Mouse (Mus musculus): ENCODE results near the gene Neurl2. TPM values are rescaled to one million over a fixed set of nuclear protein-coding genes. Genes with fewer than 3 reads are reported as not detected.
A peak's percentile ranks its signal among the peaks of the same experiment; 100 is the strongest.

Gene Neurl2
- polyA plus RNA-seq, 1 experiment: 5.4 TPM

DNA sequence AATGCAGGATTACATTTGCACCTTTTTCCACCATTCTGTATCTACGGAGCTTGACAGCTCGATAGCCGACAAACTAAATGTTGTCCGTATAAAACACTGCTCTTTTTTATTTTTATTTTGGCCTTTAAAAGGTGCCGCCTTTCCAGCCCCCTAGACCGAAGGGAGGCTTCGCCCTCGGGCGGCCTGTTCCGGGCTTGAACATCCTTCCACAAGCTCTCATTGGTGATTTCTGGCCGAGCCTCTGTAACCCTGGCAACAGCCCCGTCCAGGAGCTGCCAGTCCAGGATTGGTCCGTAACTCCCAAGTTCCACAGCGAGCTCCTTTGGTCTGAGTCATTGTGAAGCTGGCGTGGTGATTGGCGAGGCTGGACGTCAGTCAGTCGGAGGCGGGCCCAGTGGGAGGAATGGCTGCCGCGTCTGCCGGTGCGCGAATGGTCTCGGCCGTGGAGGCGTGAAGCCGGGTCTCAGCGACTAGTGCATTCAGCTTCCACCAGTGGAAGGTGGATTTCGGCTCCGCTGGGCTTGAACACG, 10.6 kb downstream of the Neurl2 start, which contains the start of gene Zswim1:
Gene Zswim1 (plus strand): TSS at position 51 of the 530 bp plus-strand sequence.
- Histone ChIP-seq H3K27me3 (replicated peaks) (no peaks in the 10 kb centered on the region), H3K4me1 (peaks cover 51% of the 10 kb centered on the region), H3K4me3 (replicated peaks) (peak within 1 kb of the TSS; percentile 99), H3K36me3 (replicated peaks; ENCODE audit: low read length) (peaks cover 76% of the 10 kb centered on the region), H3K9me3 (no peaks in the 10 kb centered on the region)
- no peak for TF ChIP-seq FLI1 (IDR thresholded peaks at IDR 0.05; ENCODE audit: low read length)
- no peak for TF ChIP-seq GATA1 (IDR thresholded peaks at IDR 0.05; ENCODE audit: borderline replicate concordance, low read length)

DNA sequence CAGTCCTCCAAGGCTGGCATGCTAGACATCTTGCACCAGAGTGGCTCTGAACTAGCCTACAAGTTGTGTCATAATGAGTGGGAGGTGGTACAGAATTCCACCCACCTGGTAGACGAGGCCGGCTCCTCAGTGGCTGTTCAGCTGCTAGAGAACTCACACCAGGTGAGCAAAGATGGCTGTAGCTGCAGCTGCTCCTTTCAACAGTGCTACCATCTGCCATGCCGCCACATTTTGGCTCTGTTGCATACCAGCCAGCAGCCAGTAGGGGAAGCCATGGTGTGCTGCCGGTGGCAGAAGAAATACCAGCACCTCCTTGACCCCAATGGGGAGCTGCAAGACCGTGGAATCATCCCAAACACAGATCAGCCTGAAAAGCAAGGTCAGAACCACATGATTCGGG, 12.2 kb downstream of the Neurl2 start:
- Histone ChIP-seq H3K9me3 (no peaks in the 10 kb centered on the region), H3K27me3 (replicated peaks) (no peaks in the 10 kb centered on the region), H3K4me1 (peaks cover 51% of the 10 kb centered on the region), H3K36me3 (replicated peaks; ENCODE audit: low read length) (peaks cover 68% of the 10 kb centered on the region), H3K4me3 (replicated peaks) (no peak overlapping the region)
- TF ChIP-seq GATA1 (IDR thresholded peaks at IDR 0.05; ENCODE audit: borderline replicate concordance, low read length): no peak
- TF ChIP-seq FLI1 (IDR thresholded peaks at IDR 0.05; ENCODE audit: low read length): no peak

DNA sequence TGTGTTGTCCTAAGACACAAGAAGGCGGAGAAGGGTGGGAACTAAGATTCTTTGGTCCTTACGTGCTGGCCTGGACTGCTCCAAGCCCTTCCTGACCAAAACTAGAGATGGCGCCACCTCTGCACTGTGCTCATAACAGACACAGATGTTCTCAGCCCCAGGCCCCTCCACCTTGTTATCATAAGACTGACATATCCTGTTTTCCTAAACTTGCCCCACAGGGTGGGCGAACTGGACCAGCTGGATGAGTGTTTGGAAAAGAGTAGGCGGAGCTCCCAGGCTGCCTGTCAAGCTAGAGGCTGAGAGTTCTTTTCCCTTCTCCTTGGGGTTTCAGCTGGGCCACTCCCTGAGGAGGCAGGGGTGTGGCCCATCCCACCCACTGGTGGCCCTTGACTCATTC, 15.6 kb downstream of the Neurl2 start:
- peaks cover 38% of the 10 kb centered on the region for H3K4me1 ChIP-seq
- no peak overlapping the region for H3K4me3 ChIP-seq (replicated peaks)
- peaks cover 74% of the 10 kb centered on the region for H3K36me3 ChIP-seq (replicated peaks; ENCODE audit: low read length)
- H3K27me3 ChIP-seq (replicated peaks): no peaks in the 10 kb centered on the region
- TF ChIP-seq FLI1 (IDR thresholded peaks at IDR 0.05; ENCODE audit: low read length) (no peak), GATA1 (IDR thresholded peaks at IDR 0.05; ENCODE audit: borderline replicate concordance, low read length) (no peak)
- H3K9me3 ChIP-seq: no peaks in the 10 kb centered on the region

DNA sequence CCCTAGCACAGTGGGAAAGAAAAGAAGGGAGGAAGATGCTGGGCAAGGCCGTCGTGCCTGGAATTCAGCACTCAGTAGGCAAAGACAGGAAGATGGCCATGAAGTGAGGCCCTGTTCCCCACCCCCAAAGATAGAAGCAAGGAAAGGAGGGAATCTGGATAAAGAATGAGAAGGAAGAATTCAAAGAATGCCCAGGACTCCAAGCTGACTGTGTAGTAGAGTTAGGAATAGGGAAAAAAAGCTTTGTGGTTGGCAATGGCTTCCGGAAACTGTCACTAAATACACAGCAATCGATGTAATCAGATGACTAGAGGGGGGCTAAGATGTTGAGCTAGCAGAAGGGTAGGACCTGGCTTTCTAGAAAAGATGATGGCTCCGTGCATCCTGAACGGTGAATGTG, 16.1 kb downstream of the Neurl2 start:
- Histone ChIP-seq H3K9me3 (no peaks in the 10 kb centered on the region), H3K36me3 (replicated peaks; ENCODE audit: low read length) (peaks cover 79% of the 10 kb centered on the region)

DNA sequence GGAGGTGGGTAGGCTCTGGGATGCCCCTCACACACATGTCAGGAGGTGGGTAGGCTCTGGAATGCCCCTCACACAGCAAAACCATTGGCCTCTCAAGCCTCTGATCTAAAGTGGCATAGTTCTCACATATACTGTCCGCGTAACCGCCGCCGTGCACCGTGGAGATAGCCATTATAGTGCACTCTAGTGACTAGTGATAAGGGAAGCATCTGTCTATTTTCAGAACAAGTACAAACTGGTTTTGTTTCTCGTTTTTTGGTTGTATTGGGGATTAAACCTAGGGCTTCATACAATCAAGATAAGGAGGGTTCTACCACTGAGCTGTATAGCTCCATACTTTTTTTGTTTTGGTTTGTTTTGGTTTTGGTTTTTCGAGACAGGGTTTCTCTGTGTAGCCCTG, 17.4 kb downstream of the Neurl2 start:
- Histone ChIP-seq H3K4me1 (peaks cover 29% of the 10 kb centered on the region), H3K4me3 (replicated peaks) (peak overlapping the region; percentile 33), H3K27me3 (replicated peaks) (no peaks in the 10 kb centered on the region), H3K9me3 (no peaks in the 10 kb centered on the region), H3K36me3 (replicated peaks; ENCODE audit: low read length) (peaks cover 74% of the 10 kb centered on the region)
- TF ChIP-seq GATA1 (IDR thresholded peaks at IDR 0.05; ENCODE audit: borderline replicate concordance, low read length) (no peak), FLI1 (IDR thresholded peaks at IDR 0.05; ENCODE audit: low read length) (no peak)

More for the DNA sequence above, 16.1 kb downstream of the Neurl2 start:
- Histone ChIP-seq H3K4me3 (replicated peaks) (no peak overlapping the region), H3K4me1 (peaks cover 35% of the 10 kb centered on the region), H3K27me3 (replicated peaks) (no peaks in the 10 kb centered on the region)
- TF ChIP-seq FLI1 (IDR thresholded peaks at IDR 0.05; ENCODE audit: low read length) (no peak), GATA1 (IDR thresholded peaks at IDR 0.05; ENCODE audit: borderline replicate concordance, low read length) (no peak)

DNA sequence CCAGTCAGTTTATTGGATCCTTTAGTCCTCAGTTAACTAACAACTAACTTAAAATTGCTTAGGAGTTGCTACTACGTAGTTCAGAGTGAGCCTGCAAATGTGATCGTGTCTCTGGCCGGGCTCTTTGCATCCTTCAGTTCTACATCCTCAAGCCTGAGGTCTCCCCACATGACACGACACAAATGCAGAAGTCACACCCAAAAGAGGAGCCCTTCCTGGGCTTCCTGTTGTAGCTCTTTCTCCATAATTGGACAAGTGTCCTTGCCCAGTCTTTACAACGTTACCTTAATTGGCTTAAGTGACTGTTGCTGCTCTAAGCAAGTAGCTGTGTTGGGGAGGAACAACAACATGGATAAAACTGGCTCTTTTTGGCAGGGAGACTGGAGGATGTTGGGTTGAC, 17.9 kb downstream of the Neurl2 start:
- Histone ChIP-seq H3K4me1 (peaks cover 29% of the 10 kb centered on the region), H3K36me3 (replicated peaks; ENCODE audit: low read length) (peaks cover 74% of the 10 kb centered on the region), H3K4me3 (replicated peaks) (no peak overlapping the region), H3K9me3 (no peaks in the 10 kb centered on the region), H3K27me3 (replicated peaks) (no peaks in the 10 kb centered on the region)
- TF ChIP-seq GATA1 (IDR thresholded peaks at IDR 0.05; ENCODE audit: borderline replicate concordance, low read length) (no peak), FLI1 (IDR thresholded peaks at IDR 0.05; ENCODE audit: low read length) (no peak)

DNA sequence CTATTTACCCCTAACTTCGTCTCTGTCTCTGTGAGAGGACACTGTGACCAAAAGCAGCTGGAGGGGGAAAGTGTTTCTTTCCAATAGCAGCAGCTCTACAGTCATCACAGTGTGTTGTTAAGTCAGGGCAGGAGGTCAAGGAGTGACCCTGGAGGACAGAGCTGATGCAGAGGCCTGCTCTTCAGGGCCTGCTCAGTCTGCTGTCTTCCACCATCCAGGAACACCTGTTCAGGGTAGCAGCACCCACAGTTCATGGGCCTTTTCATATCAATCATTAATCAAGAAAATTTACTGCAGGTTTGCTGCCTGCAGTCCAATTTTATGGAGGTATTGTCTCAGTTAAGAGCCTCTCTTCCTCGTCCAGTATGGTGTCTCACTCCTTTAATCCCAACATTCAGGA, 19.7 kb downstream of the Neurl2 start:
- H3K36me3 ChIP-seq (replicated peaks; ENCODE audit: low read length): peaks cover 77% of the 10 kb centered on the region
- no peak for TF ChIP-seq GATA1 (IDR thresholded peaks at IDR 0.05; ENCODE audit: borderline replicate concordance, low read length)
- no peak for TF ChIP-seq FLI1 (IDR thresholded peaks at IDR 0.05; ENCODE audit: low read length)
- H3K4me1 ChIP-seq: peaks cover 26% of the 10 kb centered on the region
- H3K27me3 ChIP-seq (replicated peaks): no peaks in the 10 kb centered on the region
- no peaks in the 10 kb centered on the region for H3K9me3 ChIP-seq
- no peak overlapping the region for H3K4me3 ChIP-seq (replicated peaks)

DNA sequence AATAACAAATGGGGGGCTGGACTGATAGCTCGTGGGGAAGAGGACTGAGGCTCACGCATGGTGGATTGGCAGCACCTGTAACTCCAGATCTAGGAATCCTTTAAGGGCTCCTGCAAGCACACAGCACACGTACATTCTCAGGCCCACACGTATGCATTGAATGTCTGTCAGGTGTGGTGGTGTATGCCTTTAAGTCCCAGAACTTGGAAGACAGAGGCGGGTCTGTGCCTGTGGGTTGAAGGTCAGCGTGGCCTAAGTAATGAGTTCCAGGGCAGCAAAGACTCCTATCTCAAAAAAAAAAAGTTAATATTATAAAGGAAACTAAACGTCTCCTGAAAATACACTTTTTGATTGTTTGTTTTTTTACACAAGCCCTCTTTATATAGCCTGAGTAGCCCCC, 26.6 kb downstream of the Neurl2 start:
- Histone ChIP-seq H3K9me3 (no peaks in the 10 kb centered on the region), H3K4me3 (replicated peaks) (peak overlapping the region; percentile 72), H3K27me3 (replicated peaks) (no peaks in the 10 kb centered on the region), H3K36me3 (replicated peaks; ENCODE audit: low read length) (peaks cover 51% of the 10 kb centered on the region), H3K4me1 (peaks cover 51% of the 10 kb centered on the region)
- TF ChIP-seq GATA1 (IDR thresholded peaks at IDR 0.05; ENCODE audit: borderline replicate concordance, low read length) (no peak), FLI1 (IDR thresholded peaks at IDR 0.05; ENCODE audit: low read length) (no peak)

DNA sequence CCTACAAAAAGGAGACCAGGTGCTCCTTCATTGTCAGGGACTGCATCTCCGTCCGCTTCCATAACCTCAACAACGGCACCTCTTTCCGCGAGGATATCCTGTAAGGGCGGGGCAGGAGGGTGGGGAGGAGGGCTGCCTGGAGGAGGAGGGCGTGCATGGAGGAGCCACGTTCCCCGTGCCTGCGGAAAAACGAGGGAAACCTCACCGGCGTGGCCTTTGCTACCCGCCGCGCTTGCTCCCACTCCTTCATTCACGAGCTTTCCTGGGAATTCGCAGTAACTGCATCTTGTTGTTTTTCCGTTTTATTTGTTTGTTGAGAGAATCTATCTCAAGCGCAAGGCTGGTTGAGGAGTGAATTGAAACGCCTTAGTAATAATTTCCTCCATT, 27.9 kb downstream of the Neurl2 start:
- Histone ChIP-seq H3K9me3 (no peaks in the 10 kb centered on the region), H3K36me3 (replicated peaks; ENCODE audit: low read length) (peaks cover 54% of the 10 kb centered on the region), H3K4me3 (replicated peaks) (peak overlapping the region; percentile 98), H3K4me1 (peaks cover 55% of the 10 kb centered on the region), H3K27me3 (replicated peaks) (no peaks in the 10 kb centered on the region)
- TF ChIP-seq FLI1 (IDR thresholded peaks at IDR 0.05; ENCODE audit: low read length) (no peak), GATA1 (IDR thresholded peaks at IDR 0.05; ENCODE audit: borderline replicate concordance, low read length) (no peak)

DNA sequence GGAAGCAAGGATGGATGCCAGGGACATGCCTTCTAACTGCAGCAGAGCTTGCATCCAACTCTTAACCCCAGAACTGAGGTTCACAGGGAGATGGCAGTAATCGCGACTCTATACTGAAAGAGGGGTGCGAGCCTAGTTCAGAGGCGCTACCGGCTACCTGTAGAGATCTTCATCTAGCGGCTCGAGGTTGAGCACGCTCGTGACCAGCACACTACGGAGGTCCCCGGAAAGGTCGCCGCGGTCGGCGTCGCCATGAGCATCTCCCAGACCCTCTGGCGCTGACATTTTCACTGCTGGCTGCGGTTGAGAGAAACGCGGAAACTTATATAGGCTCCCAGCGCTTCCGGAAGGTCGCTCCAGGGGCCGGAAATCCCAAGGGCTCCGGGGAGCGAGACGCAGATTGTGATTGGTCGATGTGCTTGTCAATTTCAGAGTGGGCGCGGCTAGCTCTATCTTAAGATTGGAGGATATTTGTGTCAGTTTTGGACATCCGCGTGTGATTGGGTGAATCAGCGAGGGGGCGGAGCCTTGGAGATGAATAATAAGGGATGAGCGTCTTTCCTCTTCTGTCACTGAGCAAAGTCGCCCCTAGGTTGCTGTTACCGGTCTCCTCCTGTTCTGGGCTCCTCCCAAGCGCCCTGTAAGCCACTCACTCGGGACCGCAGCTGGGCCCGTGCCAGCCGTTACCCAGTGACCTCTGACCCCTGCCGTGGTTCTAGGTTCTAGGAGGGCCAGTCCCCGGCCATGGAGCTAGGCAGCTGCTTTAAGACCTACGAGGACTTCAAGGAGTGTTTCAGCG, 28.5 kb downstream of the Neurl2 start, which contains the start of the genes Acot8 and Zswim3:
Gene Acot8 (minus strand): TSS at position 350 of the 799 bp plus-strand sequence.
Gene Zswim3 (plus strand): TSS at position 566 of the 799 bp plus-strand sequence.
- Histone ChIP-seq H3K4me1 (peaks cover 56% of the 10 kb centered on the region), H3K36me3 (replicated peaks; ENCODE audit: low read length) (peaks cover 54% of the 10 kb centered on the region)
- TF ChIP-seq FLI1 (IDR thresholded peaks at IDR 0.05; ENCODE audit: low read length): peak; percentile 83; the same call in 1 of the 2 replicates
- no peak for TF ChIP-seq GATA1 (IDR thresholded peaks at IDR 0.05; ENCODE audit: borderline replicate concordance, low read length)

More for the DNA sequence above, 28.5 kb downstream of the Neurl2 start, which contains the start of the genes Acot8 and Zswim3:
- Histone ChIP-seq H3K9me3 (no peaks in the 10 kb centered on the region), H3K4me3 (replicated peaks) (peak within 1 kb of the TSS; percentile 98), H3K27me3 (replicated peaks) (no peaks in the 10 kb centered on the region)
